Mouse (Mus musculus): Measurements from ENCODE around the gene Baiap3. TPM values are rescaled to one million over a fixed set of nuclear protein-coding genes. Genes with fewer than 3 reads are reported as not detected.

Baiap3 gene
- polyA plus RNA-seq, 1 experiment: not detected

- H3K4me1 ChIP-seq (ENCODE audit: control insufficient read depth, insufficient read depth, low read length): peaks cover 21% of the 10 kb centered on the region
Observed at GRCm38 (mm10) chr17:25273706-25274501, 17.7 kb upstream of the Baiap3 start.

GRCm38 (mm10) chr17:25272951-25273705 is 17.0 kb upstream of the Baiap3 start:
- Histone ChIP-seq H3K4me3 (ENCODE audit: insufficient read depth, low read length) (peak overlapping the region; percentile 97), H3K4me1 (ENCODE audit: control insufficient read depth, insufficient read depth, low read length) (peaks cover 21% of the 10 kb centered on the region), H3K27ac (ENCODE audit: insufficient read depth, low read depth, low read length) (peak overlapping the region; percentile 96)
- no peak for TF ChIP-seq POLR2A (IDR thresholded peaks at IDR 0.05; ENCODE audit: borderline replicate concordance, low read depth, low read length)
- TF ChIP-seq CTCF (IDR thresholded peaks at IDR 0.05; ENCODE audit: low read depth, low read length): no peak

More at GRCm38 (mm10) chr17:25273706-25274501, 17.7 kb upstream of the Baiap3 start:
- H3K4me3 ChIP-seq (ENCODE audit: insufficient read depth, low read length): peak overlapping the region; percentile 97
- TF ChIP-seq POLR2A (IDR thresholded peaks at IDR 0.05; ENCODE audit: borderline replicate concordance, low read depth, low read length) (no peak), CTCF (IDR thresholded peaks at IDR 0.05; ENCODE audit: low read depth, low read length) (peak; percentile 76)
- H3K27ac ChIP-seq (ENCODE audit: insufficient read depth, low read depth, low read length): peak overlapping the region; percentile 96

- Histone ChIP-seq H3K4me1 (ENCODE audit: control insufficient read depth, insufficient read depth, low read length) (peaks cover 21% of the 10 kb centered on the region), H3K4me3 (ENCODE audit: insufficient read depth, low read length) (peak overlapping the region; percentile 97), H3K27ac (ENCODE audit: insufficient read depth, low read depth, low read length) (peak overlapping the region; percentile 96)
- no peak for TF ChIP-seq CTCF (IDR thresholded peaks at IDR 0.05; ENCODE audit: low read depth, low read length)
- no peak for TF ChIP-seq POLR2A (IDR thresholded peaks at IDR 0.05; ENCODE audit: borderline replicate concordance, low read depth, low read length)
Observed at GRCm38 (mm10) chr17:25272326-25272725, 16.2 kb upstream of the Baiap3 start.

- no peak overlapping the region for H3K4me3 ChIP-seq (ENCODE audit: insufficient read depth, low read length)
- TF ChIP-seq CTCF (IDR thresholded peaks at IDR 0.05; ENCODE audit: low read depth, low read length): no peak
- H3K27ac ChIP-seq (ENCODE audit: insufficient read depth, low read depth, low read length): no peak overlapping the region
- H3K4me1 ChIP-seq (ENCODE audit: control insufficient read depth, insufficient read depth, low read length): peaks cover 21% of the 10 kb centered on the region
Observed at GRCm38 (mm10) chr17:25270795-25271335, 14.7 kb upstream of the Baiap3 start.

- H3K4me1 ChIP-seq (ENCODE audit: control insufficient read depth, insufficient read depth, low read length): no peaks in the 10 kb centered on the region
- no peak overlapping the region for H3K4me3 ChIP-seq (ENCODE audit: insufficient read depth, low read length)
- TF ChIP-seq CTCF (IDR thresholded peaks at IDR 0.05; ENCODE audit: low read depth, low read length) (no peak), POLR2A (IDR thresholded peaks at IDR 0.05; ENCODE audit: borderline replicate concordance, low read depth, low read length) (no peak)
- no peak overlapping the region for H3K27ac ChIP-seq (ENCODE audit: insufficient read depth, low read depth, low read length)
Observed at GRCm38 (mm10) chr17:25264453-25264852, 8.3 kb upstream of the Baiap3 start.

- no peaks in the 10 kb centered on the region for H3K4me1 ChIP-seq (ENCODE audit: control insufficient read depth, insufficient read depth, low read length)
- H3K4me3 ChIP-seq (ENCODE audit: insufficient read depth, low read length): no peak overlapping the region
- TF ChIP-seq CTCF (IDR thresholded peaks at IDR 0.05; ENCODE audit: low read depth, low read length) (no peak), POLR2A (IDR thresholded peaks at IDR 0.05; ENCODE audit: borderline replicate concordance, low read depth, low read length) (no peak)
- H3K27ac ChIP-seq (ENCODE audit: insufficient read depth, low read depth, low read length): no peak overlapping the region
Observed at GRCm38 (mm10) chr17:25257804-25258261, 1.7 kb upstream of the Baiap3 start.

GRCm38 (mm10) chr17:25255110-25255509 is 1.1 kb downstream of the Baiap3 start:
- Histone ChIP-seq H3K4me1 (ENCODE audit: control insufficient read depth, insufficient read depth, low read length) (no peaks in the 10 kb centered on the region), H3K27ac (ENCODE audit: insufficient read depth, low read depth, low read length) (no peak overlapping the region), H3K4me3 (ENCODE audit: insufficient read depth, low read length) (no peak overlapping the region)
- TF ChIP-seq CTCF (IDR thresholded peaks at IDR 0.05; ENCODE audit: low read depth, low read length) (no peak), POLR2A (IDR thresholded peaks at IDR 0.05; ENCODE audit: borderline replicate concordance, low read depth, low read length) (no peak)

GRCm38 (mm10) chr17:25253760-25254159 is 2.4 kb downstream of the Baiap3 start:
- TF ChIP-seq CTCF (IDR thresholded peaks at IDR 0.05; ENCODE audit: low read depth, low read length): no peak
- no peak for TF ChIP-seq POLR2A (IDR thresholded peaks at IDR 0.05; ENCODE audit: borderline replicate concordance, low read depth, low read length)
- no peak overlapping the region for H3K27ac ChIP-seq (ENCODE audit: insufficient read depth, low read depth, low read length)
- H3K4me3 ChIP-seq (ENCODE audit: insufficient read depth, low read length): no peak overlapping the region
- H3K4me1 ChIP-seq (ENCODE audit: control insufficient read depth, insufficient read depth, low read length): no peaks in the 10 kb centered on the region

GRCm38 (mm10) chr17:25252643-25253042 is 3.5 kb downstream of the Baiap3 start:
- H3K4me1 ChIP-seq (ENCODE audit: control insufficient read depth, insufficient read depth, low read length): no peaks in the 10 kb centered on the region; the same call in 1 of the 2 replicates
- H3K4me3 ChIP-seq (ENCODE audit: insufficient read depth, low read length): no peak overlapping the region
- no peak overlapping the region for H3K27ac ChIP-seq (ENCODE audit: insufficient read depth, low read depth, low read length)
- no peak for TF ChIP-seq POLR2A (IDR thresholded peaks at IDR 0.05; ENCODE audit: borderline replicate concordance, low read depth, low read length)

Data from bone marrow macrophage, adult 2 months (primary cell).